8 mouse cellular contexts compared by ENCODE assay signal in the genomic region with DNA sequence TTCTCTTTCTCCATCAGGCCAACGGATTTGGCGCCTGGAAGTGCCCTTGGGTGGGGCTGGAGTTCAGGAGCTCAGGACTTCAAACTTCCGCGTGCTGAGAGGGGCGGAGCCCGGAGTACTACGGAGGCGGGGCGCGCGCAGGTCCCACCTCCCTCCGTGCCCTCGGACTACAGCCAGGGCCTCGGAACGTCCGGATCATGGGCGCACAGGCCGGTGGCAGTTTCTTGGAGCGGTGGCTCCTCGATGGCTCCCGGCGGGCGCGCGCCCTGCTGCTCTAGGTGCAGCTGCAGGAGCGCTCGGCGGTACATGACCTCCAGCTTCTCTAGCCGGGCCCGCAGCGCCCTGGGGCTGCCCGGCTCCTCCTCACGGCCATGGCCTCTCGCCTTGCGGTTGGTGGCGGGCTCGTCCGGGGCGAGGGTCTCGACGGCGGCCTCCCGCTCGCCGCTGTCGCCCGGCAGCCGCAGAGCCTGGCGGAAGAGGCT. TPM values are rescaled to one million over a fixed set of nuclear protein-coding genes. Genes with fewer than 3 reads are reported as not detected.
DNase-seq lines count a peak whose midpoint lies in the region; ATAC-seq lines count a peak whose summit lies in the region.

No protein-coding gene starts in this region.

- H3K4me1 ChIP-seq in intestine, embryonic 15.5 days (replicated peaks): 0 out of 2 replicates have a peak, but pooled peaks cover 3% of the 10 kb centered on the region

- H3K27me3 ChIP-seq in intestine, embryonic 15.5 days (replicated peaks): no peaks in the 10 kb centered on the region

- DNase-seq in adrenal gland, adult 2 months: peak; percentile 93
- peak; percentile 90 for DNase-seq in embryo, embryonic 11 days
- DNase-seq in gastrocnemius, postnatal 25 days: peak; percentile 87
- DNase-seq in left cerebral cortex, postnatal 14 days (ENCODE audit: low spot score in 2 of 2): peak; percentile 60 to 61
- peak; percentile 80 for DNase-seq in mesoderm, embryonic 11.5 days (ENCODE audit: low read depth, low spot score)
- peak; percentile 44 to 50 for DNase-seq in right cerebral cortex, postnatal 36 days (ENCODE audit: low spot score in 2 of 2)
- DNase-seq in yolk sac, embryonic 10.5 days (ENCODE audit: low spot score): peak; percentile 81

- intact Hi-C loops in left cerebral cortex, postnatal 14 days (cut with DNase I): no loop called here

- peak overlapping the region; percentile 96 for H3K27ac ChIP-seq in intestine, embryonic 15.5 days

- H3K4me3 ChIP-seq in intestine, embryonic 15.5 days (replicated peaks): peak overlapping the region; percentile 72

- no peaks in the 10 kb centered on the region for H3K9me3 ChIP-seq in intestine, embryonic 15.5 days

- no peaks in the 10 kb centered on the region for H3K36me3 ChIP-seq in intestine, embryonic 15.5 days

- ATAC-seq in intestine, embryonic 15.5 days: peak; percentile 96

- peak overlapping the region; percentile 92 for H3K4me2 ChIP-seq in intestine, embryonic 15.5 days (replicated peaks)

- WGBS in intestine, embryonic 15.5 days: under 1% methylated on average over 49 of the region's 49 CpGs

- H3K9ac ChIP-seq in intestine, embryonic 15.5 days: peak overlapping the region; percentile 89

RNA-seq across cellular contexts. Expression of gene Tusc1, which starts 0.6 kb away (rescaled TPM):
- total RNA-seq in adrenal gland, adult 2 months (2021): 10 to 100 TPM in 1 of 2 experiments, 1 to 10 TPM in 1; 6.8 to 13.0 TPM
- 21.3 and 27.2 TPM in 2 replicates for polyA plus RNA-seq in adrenal gland, adult 2 months (2012; rRNA removed)
- 1 to 10 TPM; 2.0 to 2.6 TPM for total RNA-seq in gastrocnemius, postnatal 25 days (2021)
- 3.8 and 5.5 TPM in 2 replicates for polyA plus RNA-seq in intestine, embryonic 15.5 days (2015; fragmentation: Nextera tagmentation; extraction: Ambion mirVana)
- total RNA-seq in left cerebral cortex, postnatal 14 days (2021): 10 to 100 TPM; 15.2 to 16.1 TPM

Comparison
In these comparisons a context has a peak if more than half of its experiments do, and no peak if none do; other contexts are left out.
1. Peak in every context shown above with its lines: DNase-seq, ATAC-seq, H3K4me3 ChIP-seq and H3K27ac ChIP-seq.